Mouse (Mus musculus) c-Kit-positive CD71-positive TER-119-negative erythroid progenitor cells, embryonic 14.5 days (primary cell): Measurements from ENCODE around the gene Pbx3.

Experiments
- DNase-seq: peaks from one replicate; pipeline ENCODE4 v3.0.0-alpha.2; 2013; ENCODE audit warnings: low read depth

The Pbx3 gene

GRCm38 (mm10) chr2:34146431-34146830 is 226.5 kb downstream of the Pbx3 start:
- DNase-seq = no peak

- DNase-seq = no peak
Measured at GRCm38 (mm10) chr2:34139470-34140158, 233.3 kb downstream of the Pbx3 start.

DNA sequence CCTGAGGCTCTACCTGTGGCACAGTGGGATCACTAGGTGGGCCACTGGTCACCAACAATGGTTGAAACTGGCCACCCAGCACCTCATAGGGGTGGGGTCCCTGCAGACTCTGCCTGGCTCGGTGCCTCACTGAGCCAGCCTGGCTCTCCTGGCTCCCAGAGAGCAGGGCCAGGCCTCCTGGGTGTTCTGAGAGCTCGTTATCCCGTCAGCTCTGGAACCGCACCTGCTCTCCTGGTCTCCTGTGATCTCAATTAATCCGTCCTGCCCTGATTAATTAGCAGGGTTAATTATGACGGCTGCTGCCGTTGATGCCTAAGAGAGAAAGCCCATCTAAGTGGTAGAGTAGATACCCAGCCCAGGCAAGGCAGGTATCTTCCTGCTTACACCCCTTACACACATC is 237.6 kb downstream of the Pbx3 start:
- DNase-seq = no peak

DNA sequence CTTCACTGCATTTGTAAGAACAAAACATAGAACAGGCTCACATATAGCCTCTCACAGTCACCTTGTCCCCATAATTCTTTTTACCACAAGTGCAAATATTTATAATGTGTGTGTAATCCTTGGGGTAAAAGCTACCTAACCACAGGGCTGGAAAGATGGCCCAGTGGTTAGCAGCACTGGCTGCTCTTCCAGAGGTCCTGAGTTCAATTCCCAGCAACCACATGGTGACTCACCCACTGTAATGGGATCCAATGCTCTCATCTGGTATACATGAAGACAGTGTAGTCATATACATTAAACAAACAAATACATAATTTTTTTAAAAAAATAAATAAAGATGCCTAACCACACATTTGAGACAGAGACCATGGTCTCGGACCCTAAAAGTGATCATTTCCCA is 240.2 kb downstream of the Pbx3 start:
- no peak for DNase-seq

GRCm38 (mm10) chr2:34129674-34130267 is 243.2 kb downstream of the Pbx3 start:
- no peak for DNase-seq

DNA sequence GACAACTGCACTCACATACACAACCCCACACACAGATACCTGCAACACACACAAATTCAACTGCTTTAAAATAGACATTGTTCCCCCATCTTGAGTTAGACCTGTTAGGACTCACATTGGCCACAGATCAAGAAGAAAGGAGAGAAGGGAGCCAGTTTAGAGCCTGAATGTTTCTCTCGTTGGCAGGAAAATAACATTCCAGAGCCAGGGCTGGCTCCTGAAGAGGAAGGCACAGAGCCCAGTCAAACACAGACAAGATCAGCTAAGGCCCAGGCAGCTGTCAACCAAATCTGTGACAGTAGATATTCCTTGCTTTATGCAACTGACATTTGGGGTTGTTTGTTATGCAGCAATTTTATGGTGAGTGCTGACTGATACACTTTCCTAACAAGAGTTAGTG is 245.1 kb downstream of the Pbx3 start:
- DNase-seq = no peak

GRCm38 (mm10) chr2:34123896-34124295 is 249.0 kb downstream of the Pbx3 start:
- DNase-seq = no peak
